ENCODE assay signal across 17 mouse cellular contexts in the genomic region with DNA sequence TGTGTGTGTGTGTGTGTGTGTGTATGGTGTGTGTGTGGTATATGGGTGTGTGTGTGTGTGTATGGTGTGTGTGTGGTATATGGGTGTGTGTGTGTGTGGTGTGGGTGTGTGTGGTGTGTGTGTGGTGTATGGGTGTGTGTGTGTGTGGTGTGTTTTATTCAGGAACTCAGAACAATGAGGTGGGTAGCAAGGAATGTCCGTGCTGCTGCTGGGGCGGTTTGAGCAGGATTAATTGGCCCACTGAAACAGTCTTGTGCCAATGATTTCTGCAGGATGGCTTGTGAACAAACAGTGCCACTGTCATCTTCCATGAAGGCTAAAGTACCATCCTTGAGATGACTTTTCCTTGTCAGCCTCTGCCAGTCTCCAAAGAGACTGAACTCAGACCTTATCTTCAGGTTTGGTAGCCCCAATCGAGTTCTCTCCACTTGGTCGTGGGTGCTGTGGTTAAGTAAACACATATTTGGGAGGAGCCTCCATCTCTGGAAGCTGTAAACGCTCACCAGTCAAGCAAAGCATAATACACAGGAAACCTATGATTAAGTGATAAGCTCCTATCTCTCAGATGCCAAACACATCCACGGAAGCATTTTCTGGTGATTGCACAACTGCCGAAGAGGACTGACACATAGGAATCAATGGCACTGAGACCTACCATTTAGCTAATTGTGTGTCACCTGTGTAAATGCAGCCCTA. TPM values are rescaled to one million over a fixed set of nuclear protein-coding genes. Genes with fewer than 3 reads are reported as not detected.
A peak's percentile ranks its signal among the peaks of the same experiment; 100 is the strongest.
DNase-seq lines count a peak whose midpoint lies in the region; ATAC-seq and TF ChIP-seq lines count a peak whose summit lies in the region.
"Had no signal": no experiment of that assay in that cellular context is flagged by ENCODE, and none has a peak within 500 bp of the region (broad histone marks: within the 10 kb centered on the region; RNA-seq: fewer than 3 reads in every experiment).

No protein-coding gene starts in this region.

- WGBS in midbrain, embryonic 11.5 days: 85% methylated on average over 7 of the region's 7 CpGs

- H3K36me3 ChIP-seq in G1E (replicated peaks): no peaks in the 10 kb centered on the region
- no peaks in the 10 kb centered on the region for H3K36me3 ChIP-seq in midbrain, embryonic 11.5 days (ENCODE audit: control insufficient read depth, insufficient read depth, low read length)
- H3K36me3 ChIP-seq: hindbrain, embryonic 10.5 days had no signal

- peak; percentile 42 for DNase-seq in CD4-positive helper T cell, adult 2 months (ENCODE audit: low read depth, low spot score)
- DNase-seq in G1E (ENCODE audit: low spot score): peak; percentile 62
- peak; percentile 34 for DNase-seq in liver
- DNase-seq in lung, postnatal 10 days: peak; percentile 47
- DNase-seq in midbrain, embryonic 11.5 days (ENCODE audit: low spot score, missing footprints): no peak
- no peak for DNase-seq in urinary bladder, postnatal 10 days (ENCODE audit: low spot score)
- DNase-seq in gastrocnemius, adult 2 months: no peak
- DNase-seq: cerebellum, adult 11 months; kidney, postnatal 10 days; layer of hippocampus, adult 9-11 months; right cerebral cortex, postnatal 14 days had no signal

- peak overlapping the region; percentile 36; the same call in 1 of the 2 replicates for H3K4me3 ChIP-seq in G1E (ENCODE audit: low read depth, low read length)
- no peak overlapping the region for H3K4me3 ChIP-seq in midbrain, embryonic 11.5 days (ENCODE audit: low read depth, low read length)
- H3K4me3 ChIP-seq in gastrocnemius, adult 2 months: no peak overlapping the region
- H3K4me3 ChIP-seq: hindbrain, embryonic 10.5 days had no signal

- no peak overlapping the region for H3K9ac ChIP-seq in midbrain, embryonic 11.5 days (ENCODE audit: low read length)

- H3K4me1 ChIP-seq in G1E (ENCODE audit: insufficient read depth, low read depth, low read length): peaks cover 85% of the 10 kb centered on the region
- H3K4me1 ChIP-seq in midbrain, embryonic 11.5 days (ENCODE audit: control insufficient read depth, insufficient read depth, low read length): no peaks in the 10 kb centered on the region
- H3K4me1 ChIP-seq: hindbrain, embryonic 10.5 days had no signal

- no peaks in the 10 kb centered on the region for H3K9me3 ChIP-seq in G1E (replicated peaks)
- H3K9me3 ChIP-seq in midbrain, embryonic 11.5 days (ENCODE audit: control insufficient read depth, low read length): no peaks in the 10 kb centered on the region
- H3K9me3 ChIP-seq: hindbrain, embryonic 10.5 days had no signal

- H3K4me2 ChIP-seq in midbrain, embryonic 11.5 days: no peak overlapping the region

- no peaks in the 10 kb centered on the region for H3K27me3 ChIP-seq in G1E (ENCODE audit: insufficient read depth, low read length)
- H3K27me3 ChIP-seq in midbrain, embryonic 11.5 days (ENCODE audit: control insufficient read depth, insufficient read depth, low read length): no peaks in the 10 kb centered on the region

- no peak overlapping the region for H3K27ac ChIP-seq in midbrain, embryonic 11.5 days (ENCODE audit: low read depth, low read length)
- H3K27ac ChIP-seq in gastrocnemius, adult 2 months: no peak overlapping the region
- H3K27ac ChIP-seq: hindbrain, embryonic 10.5 days; macrophage had no signal

- no peak for TF ChIP-seq CTCF in G1E (IDR thresholded peaks at IDR 0.05; ENCODE audit: low read depth, low read length)
- TF ChIP-seq CTCF in gastrocnemius, adult 2 months (IDR thresholded peaks at IDR 0.05): no peak

- peak; percentile 83 for ATAC-seq in G1E (ENCODE audit: extremely low read depth, insufficient number of reproducible peaks, low FRiP score, poor library complexity, severe bottlenecking)
- no peak for ATAC-seq in midbrain, embryonic 11.5 days (ENCODE audit: low FRiP score)
- ATAC-seq: forebrain, embryonic 14.5 days had no signal

- intact Hi-C loops in gastrocnemius, adult 2 months (cut with DNase I): no loop called here

RNA-seq across cellular contexts. Expression of a gene that starts 18.3 kb away (rescaled TPM):
- total RNA-seq in G1E (2014; fragmentation: Nextera tagmentation) (0.68 and 1.5 TPM in 2 replicates), G1E (2017) (0.05 and 0.06 TPM in 2 replicates)
- not detected in 2 replicates for polyA plus RNA-seq in G1E (2012)
- not detected in 2 replicates for polyA plus RNA-seq in midbrain, embryonic 11.5 days (2014; fragmentation: Nextera tagmentation; extraction: Ambion mirVana)
- not detected for total RNA-seq in gastrocnemius, adult 2 months (2021)
- total RNA-seq: gastrocnemius, adult 8-10 months; left cerebral cortex, postnatal 36 days had no signal
- polyA plus RNA-seq: forebrain, embryonic 14.5 days; hindbrain, embryonic 10.5 days; intestine, embryonic 14.5 days; macrophage had no signal

RNA-seq across cellular contexts. Expression of a gene that starts 32.0 kb away (rescaled TPM):
- total RNA-seq in G1E (2014; fragmentation: Nextera tagmentation) (622 and 664 TPM in 2 replicates), G1E (2017) (341 and 382 TPM in 2 replicates)
- polyA plus RNA-seq in G1E (2012): 142 and 168 TPM in 2 replicates
- 12.8 and 12.9 TPM in 2 replicates for polyA plus RNA-seq in midbrain, embryonic 11.5 days (2014; fragmentation: Nextera tagmentation; extraction: Ambion mirVana)
- 1 to 10 TPM; 7.6 to 9.1 TPM for total RNA-seq in gastrocnemius, adult 2 months (2021)

Comparison
In these comparisons a context has a peak if more than half of its experiments do, and no peak if none do; other contexts are left out.
1. DNase-seq: peak in CD4-positive helper T cell, adult 2 months (single experiment), G1E (single experiment), liver (single experiment) and lung, postnatal 10 days (single experiment); none in midbrain, embryonic 11.5 days (single experiment), urinary bladder, postnatal 10 days (single experiment) and gastrocnemius, adult 2 months (single experiment).
2. RNA of a gene that starts 32.0 kb away (total RNA-seq): 341 to 664 TPM in G1E; 7.6 to 9.1 TPM in gastrocnemius, adult 2 months; every median in the first group is over 10 times any median in the second.